Mouse (Mus musculus) thymus, postnatal 4 days (tissue): ENCODE measurements at regions not wholly inside any gene's neighbourhood (a gene's known extent, or its start where the extent isn't known, plus 50 kb on each side); places are given as distances from the start of the nearest gene placed in this dataset.

Source experiments
- DNase-seq: peaks from one replicate; pipeline ENCODE4 v3.0.0; 2021

GRCm38 (mm10) chr19:37754024-37754423, 56.4 kb downstream of the Cyp26a1 start:
- no peak for DNase-seq

DNA sequence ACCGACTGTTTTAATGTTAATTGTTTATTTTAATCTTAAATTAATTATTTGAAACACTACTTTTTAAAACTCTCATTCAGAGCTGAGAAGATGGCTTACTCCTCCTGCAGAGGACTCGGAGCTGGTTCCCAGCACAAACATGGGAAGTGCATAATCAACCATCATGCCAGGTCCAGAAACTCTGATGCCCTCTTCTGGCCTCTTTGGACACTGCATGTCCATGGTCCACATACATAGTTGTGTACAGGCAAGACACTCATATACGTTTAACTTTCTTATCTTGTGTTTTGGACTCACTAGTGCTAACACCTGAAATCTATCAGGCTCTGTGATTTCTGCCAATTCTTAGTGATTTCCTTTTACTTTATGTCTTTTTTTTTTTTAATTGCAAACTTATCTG, 57.8 kb downstream of the Cyp26a1 start:
- DNase-seq = peak; percentile 48

- no peak for DNase-seq
Observed at GRCm38 (mm10) chr19:37769376-37769775, 71.8 kb downstream of the Cyp26a1 start.

DNA sequence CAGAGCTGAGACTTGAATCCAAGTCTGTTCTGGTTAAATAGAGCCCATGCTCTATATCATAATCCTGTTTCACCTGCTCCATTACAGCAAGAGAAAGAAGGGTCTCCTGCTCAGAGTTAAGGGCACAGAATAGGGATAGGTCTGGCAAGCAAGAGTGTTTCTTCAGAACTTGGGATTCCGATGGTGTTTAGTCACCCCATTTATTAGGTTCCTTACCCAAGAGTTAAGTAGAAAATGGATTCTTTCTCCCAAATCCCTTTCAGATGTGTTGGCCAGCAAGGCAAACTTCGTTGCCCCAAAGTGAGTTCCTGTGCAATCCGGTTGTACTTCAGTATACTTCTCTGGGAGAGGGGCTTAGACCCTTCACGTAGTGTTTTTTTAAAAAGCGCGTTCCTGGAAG, 74.4 kb downstream of the Cyp26a1 start:
- DNase-seq = no peak

GRCm38 (mm10) chr19:37774551-37774950, 77.0 kb downstream of the Cyp26a1 start:
- no peak for DNase-seq

GRCm38 (mm10) chr19:37774966-37775365, 77.4 kb downstream of the Cyp26a1 start:
- DNase-seq = no peak

DNA sequence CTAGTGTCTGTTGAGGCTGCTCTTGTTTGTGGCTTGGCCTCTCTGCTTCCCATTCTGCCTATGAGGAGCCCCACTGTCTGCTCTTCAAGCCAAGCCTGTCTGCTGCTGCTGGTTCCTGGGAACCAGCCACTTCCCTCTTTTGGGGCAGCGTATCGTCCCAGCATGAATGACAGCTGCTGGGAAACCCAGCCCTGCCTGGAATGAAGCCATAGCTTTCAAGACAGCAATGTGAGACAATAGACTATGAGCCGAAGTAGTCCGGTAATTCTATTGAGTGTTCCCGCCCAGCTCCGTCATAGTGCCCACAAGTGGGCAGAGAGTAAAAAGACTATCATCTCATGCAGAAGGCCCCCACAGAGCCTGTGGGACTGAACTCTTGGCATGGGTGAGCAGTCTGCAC, 80.4 kb downstream of the Cyp26a1 start:
- no peak for DNase-seq

DNA sequence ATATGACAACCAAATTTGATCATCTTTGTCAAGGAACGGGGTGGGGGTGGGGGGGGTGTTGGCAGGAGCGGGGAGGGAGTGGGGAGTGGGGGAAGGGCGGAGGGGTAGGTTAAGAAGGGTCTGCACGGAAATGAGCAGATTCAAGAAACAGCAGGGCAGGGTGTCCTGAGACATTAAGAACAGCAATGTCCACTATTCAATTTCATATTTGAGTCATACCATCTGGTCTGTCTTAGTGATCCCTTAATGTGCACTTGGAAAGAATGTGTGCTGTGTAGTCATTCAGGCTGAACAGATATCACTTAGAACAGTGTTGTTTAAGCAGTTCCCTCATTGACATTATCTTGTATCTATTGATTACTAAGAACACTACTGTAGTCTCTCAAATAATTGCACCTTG, 81.0 kb downstream of the Cyp26a1 start:
- no peak for DNase-seq

- DNase-seq = no peak
Observed at GRCm38 (mm10) chr19:37788540-37788939, 90.9 kb downstream of the Cyp26a1 start.

- DNase-seq = no peak
Observed at GRCm38 (mm10) chr19:37789576-37790180, 92.1 kb downstream of the Cyp26a1 start.

- DNase-seq = no peak
Observed at GRCm38 (mm10) chr19:37790281-37791073, 92.9 kb downstream of the Cyp26a1 start.

GRCm38 (mm10) chr19:37793176-37793575, 95.6 kb downstream of the Cyp26a1 start:
- no peak for DNase-seq

- DNase-seq = no peak
Observed at GRCm38 (mm10) chr19:37795552-37796343, 98.2 kb downstream of the Cyp26a1 start.

DNA sequence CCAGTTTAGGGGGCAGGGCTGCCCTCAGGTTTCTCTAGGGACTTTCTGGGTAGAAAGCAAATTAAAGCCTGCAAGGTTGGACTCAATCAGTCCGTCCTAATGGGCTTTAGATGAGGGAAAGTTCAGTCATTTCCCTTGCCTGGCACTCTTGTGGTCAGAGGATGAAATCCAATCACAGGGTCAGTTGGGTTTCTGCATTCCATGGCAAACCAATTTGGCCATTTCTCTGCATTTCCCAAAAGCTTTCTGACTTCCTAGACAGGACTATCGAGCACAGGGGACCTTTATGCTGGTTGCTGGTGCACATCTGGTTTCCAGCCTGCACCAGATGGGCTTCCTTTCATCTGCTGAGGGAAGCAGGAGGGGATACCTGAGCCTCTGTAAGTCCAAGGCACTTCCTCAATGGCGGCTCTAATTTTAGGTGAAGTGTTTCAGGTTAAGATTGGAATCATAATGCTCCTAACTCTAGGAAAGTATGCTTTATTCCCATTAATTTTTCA, 102.6 kb downstream of the Cyp26a1 start:
- DNase-seq = no peak

GRCm38 (mm10) chr19:37809666-37810065, 112.1 kb downstream of the Cyp26a1 start:
- DNase-seq = no peak

DNA sequence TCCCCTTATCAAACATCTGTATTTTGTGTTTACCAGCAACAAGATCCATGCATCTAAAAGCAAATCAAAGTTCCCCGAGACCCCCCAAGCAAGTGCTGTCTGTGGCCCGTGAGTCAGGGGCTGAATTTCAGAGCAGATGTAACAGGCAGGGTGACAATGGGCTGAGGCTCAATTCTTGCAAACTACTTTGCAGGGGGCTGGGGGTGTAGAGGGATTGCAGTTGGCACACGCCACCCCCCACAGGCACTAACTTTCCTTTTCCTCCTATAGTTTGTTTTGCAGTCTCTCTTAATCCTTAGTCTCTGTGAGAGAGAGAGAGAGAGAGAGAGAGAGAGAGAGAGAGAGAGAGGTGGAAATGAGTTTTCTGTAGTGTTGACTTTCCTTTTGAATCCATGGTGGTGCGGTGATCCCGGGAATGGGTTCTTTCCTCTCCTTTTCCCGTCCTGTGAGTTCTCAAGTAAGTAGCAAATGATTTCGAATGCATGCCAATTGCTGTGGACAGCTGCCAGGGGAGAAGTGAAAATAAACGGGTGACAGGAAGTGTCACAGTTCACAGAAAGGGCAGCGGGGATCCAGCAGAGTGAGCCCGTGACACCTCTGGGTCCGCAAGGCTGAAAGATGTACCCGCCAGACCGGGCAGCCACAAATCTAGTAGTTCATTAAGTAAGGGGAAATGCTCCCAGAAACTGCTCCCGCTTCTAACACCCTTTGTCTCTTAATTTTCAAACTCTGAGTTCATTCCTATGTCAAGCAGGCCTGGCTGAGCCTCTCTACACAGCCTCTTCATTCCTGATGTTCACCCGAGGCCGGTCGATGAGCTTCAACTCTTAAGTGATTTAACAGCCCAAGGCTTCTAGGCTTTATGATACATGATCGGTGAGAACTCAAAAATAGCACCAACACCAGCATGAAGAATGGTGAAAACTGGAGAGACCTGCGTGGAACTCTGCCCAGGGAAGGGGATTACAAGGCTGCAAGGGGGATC, 116.8 kb downstream of the Cyp26a1 start:
- peak; percentile 10 for DNase-seq

DNA sequence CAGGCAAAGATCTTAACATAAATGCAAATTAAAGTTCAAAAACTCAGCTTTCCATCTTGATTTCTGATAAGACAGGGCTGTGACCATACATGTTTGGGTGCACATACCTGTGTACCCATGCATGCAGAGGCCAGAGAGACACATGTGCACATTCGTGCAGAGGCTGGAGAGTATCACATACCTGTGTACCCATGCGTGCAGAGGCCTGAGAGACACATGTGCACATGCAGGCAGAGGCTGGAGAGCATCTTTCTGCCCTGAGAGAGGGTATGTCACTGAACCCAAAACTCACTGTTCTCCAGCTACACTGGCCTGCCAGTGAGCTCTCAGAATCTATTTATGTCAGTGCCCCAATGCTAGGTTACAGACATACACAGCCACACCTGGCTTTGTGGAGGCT, 118.0 kb downstream of the Cyp26a1 start:
- DNase-seq = no peak

- no peak for DNase-seq
Observed at GRCm38 (mm10) chr19:37821243-37821642, 123.6 kb downstream of the Cyp26a1 start.

- no peak for DNase-seq
Observed at GRCm38 (mm10) chr19:37821671-37822190, 124.1 kb downstream of the Cyp26a1 start.

- DNase-seq = no peak
Observed at GRCm38 (mm10) chr19:37824155-37824554, 126.6 kb downstream of the Cyp26a1 start.

DNA sequence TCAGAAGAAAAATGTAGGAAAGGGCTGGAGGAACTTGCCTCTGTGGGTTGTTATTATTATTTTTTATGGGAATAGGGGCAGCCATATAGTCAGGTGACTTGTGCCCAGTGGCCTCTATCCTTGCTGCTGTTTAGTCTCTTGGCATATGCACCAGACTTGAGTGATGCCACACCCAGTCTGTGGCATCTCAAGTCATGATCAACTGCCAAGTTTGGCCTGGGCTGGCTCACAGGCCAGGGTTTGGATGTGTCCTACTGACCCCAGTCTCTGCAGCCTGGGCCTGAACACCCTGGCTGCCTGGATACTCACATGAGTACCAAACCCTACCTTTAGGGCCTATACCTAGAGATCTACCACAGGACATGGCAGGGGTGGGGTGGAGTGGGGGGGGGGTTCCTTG, 133.8 kb downstream of the Cyp26a1 start:
- DNase-seq = no peak

DNA sequence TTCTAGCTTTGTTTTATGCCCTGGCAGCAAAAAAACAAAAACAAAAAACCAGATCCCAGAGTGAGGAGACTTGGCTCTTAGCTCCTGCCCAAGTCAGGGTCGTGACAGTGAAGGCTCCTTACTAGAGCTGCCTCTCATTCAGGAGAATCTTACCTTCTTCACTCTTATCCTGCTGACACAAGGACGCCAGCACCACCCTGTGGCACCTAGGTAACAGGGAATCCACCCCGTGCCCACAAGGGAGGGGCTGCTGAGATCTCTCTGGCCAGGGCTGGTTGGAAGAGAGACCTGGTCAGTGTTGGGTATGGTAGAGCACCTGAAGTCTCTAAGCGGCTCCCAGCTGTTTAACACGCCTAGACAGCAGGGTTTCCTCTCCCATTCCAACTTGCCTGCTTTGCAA, 139.3 kb downstream of the Cyp26a1 start:
- peak; percentile 13 for DNase-seq
